Mouse (Mus musculus) adrenal gland, postnatal 25 days (tissue): ENCODE results near the gene N4bp2l1. TPM values are rescaled to one million over a fixed set of nuclear protein-coding genes. Genes with fewer than 3 reads are reported as not detected.

Experiments
- DNase-seq: peaks from one replicate; pipeline ENCODE4 v3.0.0; 2021; ENCODE audit warnings: mixed read lengths
- total RNA-seq: library from RNA; stranded (reverse); gene quantifications from 2 replicates; pipeline ENCODE4 v1.2.3, GENCODE M21; 2021

N4bp2l1 gene
- total RNA-seq, 1 experiment from 2014 or later, result 40.0 TPM

- no peak for DNase-seq
These were observed 35.2 kb downstream of the N4bp2l1 start for GRCm38 (mm10) chr5:150561783-150562182.

- no peak for DNase-seq
These were observed 35.6 kb downstream of the N4bp2l1 start for GRCm38 (mm10) chr5:150561376-150561775.

DNA sequence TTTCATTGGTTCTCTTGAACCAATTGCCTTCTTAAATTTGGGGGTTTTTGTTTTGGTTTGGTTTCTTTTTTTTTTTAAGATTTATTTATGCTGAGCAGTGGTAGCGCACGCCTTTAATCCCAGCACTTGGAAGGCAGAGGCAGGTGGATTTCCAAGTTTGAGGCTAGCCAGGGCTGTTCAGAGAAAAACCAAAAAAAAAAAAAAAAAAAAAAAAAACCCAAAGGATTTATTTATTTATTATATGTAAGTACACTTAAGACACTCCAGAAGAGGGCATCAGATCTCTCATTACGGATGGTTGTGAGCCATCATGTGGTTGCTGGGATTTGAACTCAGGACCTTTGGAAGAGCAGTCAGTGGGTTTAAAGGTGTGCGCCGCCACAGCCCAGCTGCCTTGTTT lies 36.1 kb downstream of the N4bp2l1 start:
- DNase-seq, result no peak

DNA sequence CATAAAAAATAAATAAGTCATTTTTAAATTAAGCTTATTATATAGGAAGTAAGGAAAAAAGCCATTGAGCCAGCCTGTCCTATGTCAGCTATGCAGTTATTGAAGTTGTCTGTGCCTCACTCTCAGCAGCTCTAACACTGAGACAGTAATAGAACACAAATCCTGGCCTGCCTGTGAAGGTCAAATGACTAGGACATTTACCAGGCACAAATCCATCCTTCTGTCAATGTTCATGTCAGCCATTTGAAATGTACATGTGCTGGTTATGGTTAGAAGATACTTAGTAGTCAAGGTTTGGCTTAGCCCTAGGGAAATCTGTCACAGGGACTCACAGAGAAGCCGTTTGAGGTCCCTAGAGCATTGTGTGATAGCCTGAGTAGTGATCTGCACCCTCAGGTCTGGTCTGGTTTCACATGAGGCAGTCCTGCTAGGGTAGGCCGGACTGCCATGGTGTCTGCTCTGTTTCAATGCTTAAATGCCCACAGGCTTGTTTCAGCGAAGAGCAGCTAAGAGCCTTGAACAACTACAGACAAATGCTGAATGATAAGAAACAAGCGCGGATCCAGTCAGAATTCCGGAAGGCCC lies 37.4 kb downstream of the N4bp2l1 start:
- no peak for DNase-seq

DNA sequence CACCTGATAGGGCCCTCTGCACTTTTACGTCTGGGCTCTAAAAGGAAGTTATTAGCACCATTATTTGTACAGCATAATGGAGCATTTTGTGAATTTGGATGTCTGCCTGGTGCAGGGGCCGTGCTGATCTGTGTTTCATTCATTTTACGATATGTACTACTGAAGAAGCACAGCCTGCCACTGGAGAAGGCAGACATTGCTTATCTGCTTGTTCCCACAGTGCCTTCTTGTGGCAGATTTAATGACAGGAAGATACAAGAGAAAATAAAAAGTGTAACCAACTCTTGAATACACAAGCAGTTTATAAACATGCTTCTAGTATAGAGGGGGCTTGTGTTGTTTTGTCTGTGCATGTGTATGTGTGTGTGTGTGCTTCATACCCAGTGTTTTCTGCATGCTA lies 45.4 kb downstream of the N4bp2l1 start:
- DNase-seq, result no peak

DNA sequence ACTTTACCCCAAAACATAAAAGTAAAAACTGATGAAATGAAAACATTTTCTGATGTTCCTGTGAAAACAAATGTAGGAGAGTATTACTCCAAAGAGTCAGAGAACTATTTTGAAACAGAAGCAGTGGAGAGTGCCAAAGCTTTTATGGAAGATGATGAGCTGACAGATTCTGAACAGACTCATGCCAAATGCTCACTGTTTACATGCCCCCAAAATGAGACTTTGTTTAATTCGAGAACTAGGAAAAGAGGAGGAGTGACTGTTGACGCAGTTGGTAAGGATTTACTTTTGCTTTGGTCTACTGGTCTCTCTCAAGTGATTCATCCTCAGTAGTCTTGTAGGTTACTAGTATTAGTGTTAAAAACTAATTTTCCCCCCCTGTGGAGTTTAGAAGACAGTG lies 53.8 kb downstream of the N4bp2l1 start:
- DNase-seq, result no peak

GRCm38 (mm10) chr5:150541302-150541701 lies 55.7 kb downstream of the N4bp2l1 start:
- no peak for DNase-seq

DNA sequence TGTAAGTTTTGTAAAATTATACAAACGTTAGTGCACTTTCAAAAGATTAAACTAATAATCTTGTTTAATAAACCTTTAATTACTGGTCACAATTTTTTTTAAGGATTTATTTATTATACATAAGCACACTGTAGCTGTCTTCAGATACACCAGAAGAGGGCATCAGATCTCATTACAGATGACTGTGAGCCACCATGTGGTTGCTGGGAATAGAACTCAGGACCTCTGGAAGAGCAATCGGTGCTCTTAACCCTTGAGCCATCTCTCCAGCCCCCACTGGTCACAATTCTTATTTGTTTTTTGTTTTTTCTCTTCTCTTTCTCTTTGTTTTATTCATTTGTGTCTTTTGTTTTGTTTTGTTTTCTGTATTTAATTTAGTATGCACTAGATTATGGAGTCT lies 71.7 kb downstream of the N4bp2l1 start:
- no peak for DNase-seq

- DNase-seq, result no peak
These were observed 74.1 kb downstream of the N4bp2l1 start for GRCm38 (mm10) chr5:150522867-150523234.

DNA sequence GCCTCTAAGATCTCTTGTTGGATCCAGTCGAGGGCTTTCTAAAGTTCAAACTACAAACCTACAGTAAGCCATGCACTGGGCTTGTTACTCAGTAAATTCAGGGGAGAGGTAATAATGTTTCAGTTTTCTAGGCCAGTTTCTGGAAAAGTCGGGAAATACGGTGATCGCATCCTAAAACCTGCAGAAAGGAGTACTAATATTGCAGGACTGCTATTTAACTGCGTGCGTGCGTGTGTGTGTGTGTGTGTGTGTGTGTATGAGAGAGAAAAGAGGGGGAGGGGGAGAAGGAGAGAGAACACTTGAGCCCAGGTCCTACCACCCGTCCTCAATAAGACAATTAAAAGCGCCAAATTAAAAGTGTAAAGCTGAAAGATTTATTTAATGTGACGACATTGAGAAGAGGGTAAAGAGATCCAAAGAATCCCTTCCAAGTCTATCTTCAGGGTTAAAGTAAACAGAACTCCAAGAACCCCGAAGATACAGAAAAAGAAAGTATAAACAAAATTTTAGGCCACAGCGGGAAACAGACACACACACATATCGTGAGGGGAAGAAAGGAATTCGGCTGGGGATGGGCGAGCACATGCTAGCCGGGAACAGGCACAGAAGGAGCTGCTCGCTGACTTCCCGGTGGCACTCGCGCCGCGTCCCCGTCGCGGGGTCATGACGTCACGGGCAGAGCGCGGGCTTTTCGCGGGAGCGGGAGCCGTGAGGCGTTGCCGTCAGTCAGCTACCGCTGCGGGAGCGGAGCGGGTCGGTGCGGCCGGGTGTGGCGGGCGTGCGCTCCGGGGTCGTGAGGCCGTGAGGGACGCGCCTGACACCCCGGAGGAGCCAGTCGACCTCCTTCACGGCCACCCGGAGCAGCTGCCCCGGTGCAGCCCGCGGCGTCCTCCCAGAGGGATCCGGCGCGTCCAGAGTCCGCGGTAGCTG lies 74.8 kb downstream of the N4bp2l1 start, which contains the start of gene Brca2:
TSS of gene Brca2 (plus strand) at position 694 of the 930 bp plus-strand sequence.
- peak; percentile 95 for DNase-seq

Other genes with a start within 250 kb of the N4bp2l1 start
- gene Zar1l, start 79.0 kb downstream of the N4bp2l1 start, total RNA-seq, result not detected in 2 replicates
- 9.5 and 14.4 TPM in 2 replicates for gene Brca2, start 74.6 kb downstream of the N4bp2l1 start, total RNA-seq
- 81.2 and 89.5 TPM in 2 replicates for gene N4bp2l2, start 69.0 kb upstream of the N4bp2l1 start, total RNA-seq
- 29.5 and 30.1 TPM in 2 replicates for gene Pds5b, start 76.6 kb upstream of the N4bp2l1 start, total RNA-seq